Comparison of ENCODE assay signal across 27 mouse cellular contexts in genomic region chr11:53803494-53803893, GRCm38 (mm10). TPM values are rescaled to one million over a fixed set of nuclear protein-coding genes. Genes with fewer than 3 reads are reported as not detected.
A peak's percentile ranks its signal among the peaks of the same experiment; 100 is the strongest.
DNase-seq lines count a peak whose midpoint lies in the region; ATAC-seq and TF ChIP-seq lines count a peak whose summit lies in the region.
"Had no signal": no experiment of that assay in that cellular context is flagged by ENCODE, and none has a peak within 500 bp of the region (broad histone marks: within the 10 kb centered on the region; RNA-seq: fewer than 3 reads in every experiment).

No protein-coding gene starts in this region.

- no peak for ATAC-seq in liver, postnatal 0 days
- ATAC-seq in liver, embryonic 11.5 days (replicated peaks; ENCODE audit: low FRiP score): no peak
- ATAC-seq in inflammation-experienced regulatory T-cells, adult 6 months: peak; percentile 37
- ATAC-seq: forebrain, postnatal 0 days had no signal

- H3K27me3 ChIP-seq in liver, postnatal 0 days (ENCODE audit: insufficient read depth, low read length): no peaks in the 10 kb centered on the region
- no peaks in the 10 kb centered on the region for H3K27me3 ChIP-seq in liver, embryonic 11.5 days (replicated peaks; ENCODE audit: control insufficient read depth, insufficient read depth, low read length)
- H3K27me3 ChIP-seq in E14TG2a.4 (ENCODE audit: insufficient read depth, low read length): peaks cover 7% of the 10 kb centered on the region; the same call in 1 of the 2 replicates
- no peaks in the 10 kb centered on the region for H3K27me3 ChIP-seq in thymus, adult 2 months (ENCODE audit: control insufficient read depth, insufficient read depth, low read length)
- H3K27me3 ChIP-seq: forebrain, embryonic 12.5 days; hindbrain, embryonic 15.5 days; liver, embryonic 15.5 days; lung, embryonic 15.5 days; neural tube, embryonic 12.5 days; stomach, embryonic 15.5 days had no signal

- 69% methylated on average over 6 of the region's 6 CpGs for WGBS in liver, postnatal 0 days (ENCODE audit: insufficient replicate concordance)
- WGBS in liver, embryonic 11.5 days: 65% methylated on average over 6 of the region's 6 CpGs
- WGBS in thymus, adult 2 months: 61% methylated on average over 6 of the region's 6 CpGs

- TF ChIP-seq EP300 in liver, postnatal 0 days (IDR thresholded peaks at IDR 0.05; ENCODE audit: low read depth): no peak

- no peak for TF ChIP-seq CTCF in liver, postnatal 0 days (IDR thresholded peaks at IDR 0.05; ENCODE audit: low read depth)
- TF ChIP-seq CTCF in E14TG2a.4 (conservative IDR thresholded peaks at IDR 0.05; ENCODE audit: low read length): no peak
- TF ChIP-seq CTCF in thymus, adult 2 months (IDR thresholded peaks at IDR 0.05; ENCODE audit: borderline replicate concordance, control insufficient read depth, extremely low read depth, insufficient read depth, low read length, poor library complexity): no peak

- TF ChIP-seq POLR2A in thymus, adult 2 months (IDR thresholded peaks at IDR 0.05; ENCODE audit: control insufficient read depth, extremely low read depth, insufficient read depth, low read length, poor library complexity): no peak

- no peak overlapping the region for H3K4me3 ChIP-seq in liver, postnatal 0 days (ENCODE audit: low read depth, low read length)
- H3K4me3 ChIP-seq in liver, embryonic 11.5 days (ENCODE audit: low read depth, low read length): no peak overlapping the region
- H3K4me3 ChIP-seq in E14TG2a.4 (replicated peaks; ENCODE audit: low read length): peak overlapping the region; percentile 35
- no peak overlapping the region for H3K4me3 ChIP-seq in thymus, adult 2 months (ENCODE audit: control insufficient read depth, insufficient read depth, low read length)
- H3K4me3 ChIP-seq: forebrain, embryonic 12.5 days; heart, embryonic 10.5 days; hindbrain, embryonic 15.5 days; liver, embryonic 15.5 days; lung, embryonic 15.5 days; neural tube, embryonic 12.5 days; stomach, embryonic 15.5 days had no signal

- H3K9me3 ChIP-seq in liver, postnatal 0 days (ENCODE audit: low read length): no peaks in the 10 kb centered on the region
- no peaks in the 10 kb centered on the region for H3K9me3 ChIP-seq in liver, embryonic 11.5 days (ENCODE audit: control insufficient read depth, low read length)
- no peaks in the 10 kb centered on the region for H3K9me3 ChIP-seq in E14TG2a.4 (ENCODE audit: low read length)
- H3K9me3 ChIP-seq: forebrain, embryonic 12.5 days; heart, embryonic 10.5 days; hindbrain, embryonic 15.5 days; liver, embryonic 15.5 days; lung, embryonic 15.5 days; neural tube, embryonic 12.5 days; stomach, embryonic 15.5 days had no signal

- intact Hi-C loops in left cerebral cortex, postnatal 14 days (cut with DNase I): no loop called here

- no peak overlapping the region for H3K9ac ChIP-seq in liver, postnatal 0 days (replicated peaks)
- H3K9ac ChIP-seq in liver, embryonic 11.5 days (ENCODE audit: low read depth, low read length): no peak overlapping the region
- H3K9ac ChIP-seq: forebrain, embryonic 12.5 days; forebrain, postnatal 0 days; hindbrain, embryonic 15.5 days; liver, embryonic 15.5 days; lung, embryonic 15.5 days; neural tube, embryonic 12.5 days; stomach, embryonic 15.5 days had no signal

- H3K4me2 ChIP-seq in liver, postnatal 0 days (ENCODE audit: low read depth, low read length): no peak overlapping the region
- no peak overlapping the region for H3K4me2 ChIP-seq in liver, embryonic 11.5 days
- H3K4me2 ChIP-seq: forebrain, embryonic 12.5 days; hindbrain, embryonic 15.5 days; liver, embryonic 15.5 days; lung, embryonic 15.5 days; neural tube, embryonic 12.5 days; stomach, embryonic 15.5 days had no signal

- peak overlapping the region; percentile 7; the same call in 1 of the 2 replicates for H3K27ac ChIP-seq in liver, postnatal 0 days (ENCODE audit: low read depth)
- H3K27ac ChIP-seq in liver, embryonic 11.5 days (ENCODE audit: low read depth, low read length): no peak overlapping the region
- H3K27ac ChIP-seq in thymus, adult 2 months (ENCODE audit: control insufficient read depth, insufficient read depth, low read length): no peak overlapping the region
- H3K27ac ChIP-seq: forebrain, embryonic 12.5 days; heart, embryonic 10.5 days; hindbrain, embryonic 15.5 days; liver, embryonic 15.5 days; lung, embryonic 15.5 days; neural tube, embryonic 12.5 days; stomach, embryonic 15.5 days had no signal

- no peak for DNase-seq in liver, postnatal 0 days
- no peak for DNase-seq in liver, embryonic 11.5 days (ENCODE audit: low spot score)
- peak; percentile 42 to 56 for DNase-seq in natural killer cell, adult 2 months (ENCODE audit: low spot score in 2 of 2)
- no peak for DNase-seq in left cerebral cortex, postnatal 14 days (ENCODE audit: low spot score in 2 of 2)
- no peak for DNase-seq in thymus, adult 2 months
- no peak for DNase-seq in gastrocnemius, postnatal 25 days
- DNase-seq: adrenal gland, adult 8-10 months; cerebellum, adult 11 months; cerebellum, adult 9-10 months; cerebellum, postnatal 36 days; forebrain, postnatal 0 days; gastrocnemius, postnatal 10 days; heart, adult 11 months; kidney, adult 9 months; layer of hippocampus, postnatal 36 days; midbrain, embryonic 14.5 days; right cerebral cortex, postnatal 4 days had no signal

- H3K4me1 ChIP-seq in liver, postnatal 0 days (ENCODE audit: insufficient read depth): peaks cover 23% of the 10 kb centered on the region
- no peaks in the 10 kb centered on the region for H3K4me1 ChIP-seq in liver, embryonic 11.5 days (replicated peaks; ENCODE audit: control insufficient read depth, insufficient read depth, low read length)
- H3K4me1 ChIP-seq in E14TG2a.4 (replicated peaks; ENCODE audit: low read depth, low read length): peaks cover 80% of the 10 kb centered on the region
- peaks cover 26% of the 10 kb centered on the region for H3K4me1 ChIP-seq in thymus, adult 2 months (replicated peaks; ENCODE audit: control insufficient read depth, insufficient read depth, low read length)
- H3K4me1 ChIP-seq: forebrain, embryonic 12.5 days; heart, embryonic 10.5 days; hindbrain, embryonic 15.5 days; lung, embryonic 15.5 days; neural tube, embryonic 12.5 days; stomach, embryonic 15.5 days had no signal

- H3K36me3 ChIP-seq in liver, postnatal 0 days (replicated peaks; ENCODE audit: insufficient read depth, low read length): no peaks in the 10 kb centered on the region
- no peaks in the 10 kb centered on the region for H3K36me3 ChIP-seq in liver, embryonic 11.5 days (ENCODE audit: control insufficient read depth, insufficient read depth, low read length)
- no peaks in the 10 kb centered on the region for H3K36me3 ChIP-seq in E14TG2a.4 (ENCODE audit: insufficient read depth, low read length)
- no peaks in the 10 kb centered on the region for H3K36me3 ChIP-seq in thymus, adult 2 months (ENCODE audit: control insufficient read depth, insufficient read depth, low read length)
- H3K36me3 ChIP-seq: forebrain, embryonic 12.5 days; heart, embryonic 10.5 days; hindbrain, embryonic 15.5 days; liver, embryonic 15.5 days; lung, embryonic 15.5 days; neural tube, embryonic 12.5 days; stomach, embryonic 15.5 days had no signal

RNA-seq across cellular contexts. Expression of gene Gm17334, which starts 30.5 kb away (rescaled TPM):
- polyA plus RNA-seq in liver, postnatal 0 days (2015; fragmentation: Nextera tagmentation; extraction: Ambion mirVana): 0.12 and 0.23 TPM in 2 replicates
- polyA plus RNA-seq in liver, embryonic 11.5 days (2014; fragmentation: Nextera tagmentation; extraction: Ambion mirVana): not detected in 2 replicates
- polyA plus RNA-seq in inflammation-experienced regulatory T-cells, adult 6 months (2017; shearing (Covaris generic)): 1 to 10 TPM; 5.6 to 9.0 (median 6.7) TPM
- under 1 TPM in 1 of 2 experiments, not detected in 1; 0.51 TPM for total RNA-seq in left cerebral cortex, postnatal 14 days (2021)
- polyA plus RNA-seq in thymus, adult 2 months (2012; rRNA removed): 0.86 and 0.98 TPM in 2 replicates
- not detected for total RNA-seq in gastrocnemius, postnatal 25 days (2021)
- polyA plus RNA-seq: forebrain, embryonic 12.5 days; forebrain, postnatal 0 days; heart, embryonic 10.5 days; hindbrain, embryonic 15.5 days; limb, embryonic 11.5 days; neural tube, embryonic 12.5 days had no signal

RNA-seq across cellular contexts. Expression of gene Irf1, which starts 33.7 kb away (rescaled TPM):
- polyA plus RNA-seq in liver, postnatal 0 days (2015; fragmentation: Nextera tagmentation; extraction: Ambion mirVana): 22.0 and 24.5 TPM in 2 replicates
- 8.4 and 8.7 TPM in 2 replicates for polyA plus RNA-seq in liver, embryonic 11.5 days (2014; fragmentation: Nextera tagmentation; extraction: Ambion mirVana)
- 100 to 1,000 TPM; 273 to 355 (median 291) TPM for polyA plus RNA-seq in inflammation-experienced regulatory T-cells, adult 6 months (2017; shearing (Covaris generic))
- total RNA-seq in left cerebral cortex, postnatal 14 days (2021): 1 to 10 TPM; 4.5 to 5.5 TPM
- 162 and 169 TPM in 2 replicates for polyA plus RNA-seq in thymus, adult 2 months (2012; rRNA removed)
- total RNA-seq in gastrocnemius, postnatal 25 days (2021): 1 to 10 TPM; 5.1 to 9.1 TPM

RNA-seq across cellular contexts. Expression of gene Gm12216, which starts 55.6 kb away (rescaled TPM):
- polyA plus RNA-seq in liver, postnatal 0 days (2015; fragmentation: Nextera tagmentation; extraction: Ambion mirVana): 1.1 and 1.5 TPM in 2 replicates
- 0.51 TPM in 1 of 2 replicates, not detected in the other for polyA plus RNA-seq in liver, embryonic 11.5 days (2014; fragmentation: Nextera tagmentation; extraction: Ambion mirVana)
- 10 to 100 TPM; 19.8 to 38.0 (median 32.6) TPM for polyA plus RNA-seq in inflammation-experienced regulatory T-cells, adult 6 months (2017; shearing (Covaris generic))
- 1 to 10 TPM; 2.0 to 3.1 TPM for total RNA-seq in left cerebral cortex, postnatal 14 days (2021)
- 9.2 and 11.1 TPM in 2 replicates for polyA plus RNA-seq in thymus, adult 2 months (2012; rRNA removed)
- total RNA-seq in gastrocnemius, postnatal 25 days (2021): 1 to 10 TPM; 2.0 TPM
- total RNA-seq: forebrain, postnatal 0 days had no signal
- polyA plus RNA-seq: forebrain, embryonic 12.5 days; limb, embryonic 11.5 days; liver, embryonic 15.5 days; neural tube, embryonic 12.5 days had no signal

Comparison
In these comparisons a context has a peak if more than half of its experiments do, and no peak if none do; other contexts are left out.
1. DNase-seq: peak in natural killer cell, adult 2 months (2 of 2); none in liver, postnatal 0 days (single experiment), liver, embryonic 11.5 days (single experiment), left cerebral cortex, postnatal 14 days (0 of 2), thymus, adult 2 months (single experiment) and gastrocnemius, postnatal 25 days (single experiment).